Mouse (Mus musculus) intestine, postnatal 0 days (tissue): ENCODE data around the gene Myrip. TPM values are rescaled to one million over a fixed set of nuclear protein-coding genes. Genes with fewer than 3 reads are reported as not detected.

Experiments used
- ATAC-seq: fragments of 200-750 bp; cut with Nextera tagmentation; 2 replicates; pipeline ENCODE4 v1.8.0; 2017; ENCODE audit warnings: mild to moderate bottlenecking, moderate TSS enrichment, moderate library complexity
- H3K27ac ChIP-seq: fragments of 300-500 bp; sonication (generic); 2 replicates; pipeline ENCODE4 v1.5.1; 2014; ENCODE audit warnings: mild to moderate bottlenecking, low read depth, low read length, moderate library complexity
- H3K27me3 ChIP-seq: fragments of 300-500 bp; sonication (generic); replicated peaks from 2 replicates; pipeline ENCODE4 v1.6.1; 2014; ENCODE audit warnings: low read length, mixed read lengths; ENCODE audit not compliant: control insufficient read depth, insufficient read depth
- H3K36me3 ChIP-seq: fragments of 300-500 bp; sonication (generic); 2 replicates; pipeline ENCODE4 v1.6.1; 2014; ENCODE audit warnings: mild to moderate bottlenecking, moderate library complexity; ENCODE audit not compliant: control insufficient read depth, insufficient read depth
- H3K4me1 ChIP-seq: fragments of 300-500 bp; sonication (generic); replicated peaks from 2 replicates; pipeline ENCODE4 v1.6.1; 2014; ENCODE audit warnings: antibody characterized with exemption, low read length, mixed read lengths; ENCODE audit not compliant: control insufficient read depth, insufficient read depth
- H3K4me2 ChIP-seq: fragments of 300-500 bp; sonication (generic); replicated peaks from 2 replicates; pipeline ENCODE4 v1.6.1; 2014; ENCODE audit warnings: low read depth, mild to moderate bottlenecking, moderate library complexity
- H3K4me3 ChIP-seq: fragments of 300-500 bp; sonication (generic); 2 replicates; pipeline ENCODE4 v1.5.1; 2014; ENCODE audit warnings: low read depth, low read length
- H3K9ac ChIP-seq: fragments of 300-500 bp; sonication (generic); 2 replicates; pipeline ENCODE4 v1.6.1; 2014; ENCODE audit warnings: mild to moderate bottlenecking, low read depth, low read length
- H3K9me3 ChIP-seq: fragments of 300-500 bp; sonication (generic); 2 replicates; pipeline ENCODE4 v1.6.1; 2016; ENCODE audit warnings: mixed run types; ENCODE audit not compliant: control insufficient read depth
- CTCF ChIP-seq: sonication (generic); IDR thresholded peaks from 2 replicates; pipeline ENCODE4 v1.5.1; 2016; ENCODE audit warnings: low read depth, mild to moderate bottlenecking, control low read depth, antibody characterized with exemption, moderate library complexity
- WGBS: fragments of 180-500 bp; shearing (Covaris S2); extraction: QIAGEN DNeasy Blood & Tissue Kit; methylation state at CpG from one replicate; pipeline ENCODE4 v1.1.7; 2014; 5-methylcytosine and 5-hydroxymethylcytosine counted together
- polyA plus RNA-seq: library from polyadenylated mRNA; unstranded; fragments of >200 nt; fragmentation: Nextera tagmentation; extraction: Ambion mirVana; gene quantifications from 2 replicates; pipeline ENCODE4 v1.2.1, GENCODE M21; 2015

Gene Myrip
- polyA plus RNA-seq, 1 experiment from 2014 or later, result 0.47 TPM

- WGBS, result 83% methylated on average over 6 of the region's 6 CpGs
Measured at GRCm38 (mm10) chr9:120449696-120450329, 148.5 kb downstream of the Myrip start.

GRCm38 (mm10) chr9:120455768-120456655 is 154.7 kb downstream of the Myrip start:
- H3K27me3 ChIP-seq, result no peaks in the 10 kb centered on the region
- H3K4me2 ChIP-seq, result no peak overlapping the region
- no peak overlapping the region for H3K27ac ChIP-seq
- no peaks in the 10 kb centered on the region for H3K4me1 ChIP-seq
- H3K9ac ChIP-seq, result no peak overlapping the region
- WGBS, result 45% methylated on average over 9 of the region's 9 CpGs
- H3K36me3 ChIP-seq, result no peaks in the 10 kb centered on the region
- no peak for ATAC-seq
- no peak overlapping the region for H3K4me3 ChIP-seq
- peak; percentile 16; the same call in 1 of the 2 replicates for TF ChIP-seq CTCF
- H3K9me3 ChIP-seq, result no peaks in the 10 kb centered on the region

More at GRCm38 (mm10) chr9:120449696-120450329, 148.5 kb downstream of the Myrip start:
- Histone ChIP-seq H3K4me1 (no peaks in the 10 kb centered on the region), H3K27ac (no peak overlapping the region), H3K4me2 (no peak overlapping the region), H3K4me3 (no peak overlapping the region), H3K36me3 (no peaks in the 10 kb centered on the region), H3K9me3 (no peaks in the 10 kb centered on the region), H3K9ac (no peak overlapping the region), H3K27me3 (no peaks in the 10 kb centered on the region)
- ATAC-seq, result no peak
- no peak for TF ChIP-seq CTCF

- Histone ChIP-seq H3K27ac (no peak overlapping the region), H3K9me3 (no peaks in the 10 kb centered on the region), H3K9ac (no peak overlapping the region), H3K4me2 (no peak overlapping the region), H3K4me3 (no peak overlapping the region), H3K36me3 (no peaks in the 10 kb centered on the region), H3K27me3 (no peaks in the 10 kb centered on the region), H3K4me1 (no peaks in the 10 kb centered on the region)
- no peak for TF ChIP-seq CTCF
- no peak for ATAC-seq
- 100% methylated on average over 1 of the region's 1 CpGs for WGBS
Measured at GRCm38 (mm10) chr9:120470431-120470830, 169.1 kb downstream of the Myrip start.

GRCm38 (mm10) chr9:120481644-120482043 is 180.3 kb downstream of the Myrip start:
- no peaks in the 10 kb centered on the region for H3K27me3 ChIP-seq
- WGBS, result 91% methylated on average over 3 of the region's 3 CpGs
- H3K4me2 ChIP-seq, result no peak overlapping the region
- no peaks in the 10 kb centered on the region for H3K9me3 ChIP-seq
- no peaks in the 10 kb centered on the region for H3K36me3 ChIP-seq
- H3K9ac ChIP-seq, result no peak overlapping the region
- no peak for TF ChIP-seq CTCF
- no peak for ATAC-seq
- H3K27ac ChIP-seq, result no peak overlapping the region
- no peaks in the 10 kb centered on the region for H3K4me1 ChIP-seq
- no peak overlapping the region for H3K4me3 ChIP-seq

- H3K4me2 ChIP-seq, result no peak overlapping the region
- 94% methylated on average over 4 of the region's 4 CpGs for WGBS
- H3K27me3 ChIP-seq, result no peaks in the 10 kb centered on the region
- H3K36me3 ChIP-seq, result no peaks in the 10 kb centered on the region
- no peaks in the 10 kb centered on the region for H3K4me1 ChIP-seq
- no peak overlapping the region for H3K4me3 ChIP-seq
- no peaks in the 10 kb centered on the region for H3K9me3 ChIP-seq
- no peak for TF ChIP-seq CTCF
- ATAC-seq, result no peak
- no peak overlapping the region for H3K27ac ChIP-seq
- H3K9ac ChIP-seq, result no peak overlapping the region
Measured at GRCm38 (mm10) chr9:120482382-120482781, 181.1 kb downstream of the Myrip start.

GRCm38 (mm10) chr9:120483101-120483500 is 181.8 kb downstream of the Myrip start:
- 81% methylated on average over 8 of the region's 8 CpGs for WGBS
- Histone ChIP-seq H3K4me3 (no peak overlapping the region), H3K9ac (no peak overlapping the region), H3K9me3 (no peaks in the 10 kb centered on the region), H3K4me2 (no peak overlapping the region), H3K4me1 (no peaks in the 10 kb centered on the region), H3K27ac (no peak overlapping the region), H3K36me3 (no peaks in the 10 kb centered on the region), H3K27me3 (no peaks in the 10 kb centered on the region)
- TF ChIP-seq CTCF, result no peak
- no peak for ATAC-seq
